Mouse (Mus musculus) midbrain, embryonic 11.5 days (tissue): ENCODE measurements around the gene Qars. TPM values are rescaled to one million over a fixed set of nuclear protein-coding genes. Genes with fewer than 3 reads are reported as not detected.
A peak's percentile ranks its signal among the peaks of the same experiment; 100 is the strongest.

Source experiments
- ATAC-seq: fragments of 200-750 bp; cut with Nextera tagmentation; 2 replicates; pipeline ENCODE4 v1.8.0; 2017; ENCODE audit warnings: moderate TSS enrichment, moderate library complexity; ENCODE audit not compliant: low FRiP score
- DNase-seq: peaks from one replicate; pipeline ENCODE4 v3.0.0; 2015; ENCODE audit warnings: low spot score; ENCODE audit errors: missing footprints
- H3K27ac ChIP-seq: fragments of 300-500 bp; sonication (generic); 2 replicates; pipeline ENCODE4 v1.5.1; 2014; ENCODE audit warnings: low read depth, low read length
- H3K27me3 ChIP-seq: fragments of 300-500 bp; sonication (generic); 2 replicates; pipeline ENCODE4 v1.6.1; 2014; ENCODE audit warnings: mild to moderate bottlenecking, low read length, moderate library complexity, mixed read lengths; ENCODE audit not compliant: control insufficient read depth, insufficient read depth
- H3K36me3 ChIP-seq: fragments of 300-500 bp; sonication (generic); 2 replicates; pipeline ENCODE4 v1.6.1; 2014; ENCODE audit warnings: mild to moderate bottlenecking, low read length, moderate library complexity, mixed read lengths; ENCODE audit not compliant: control insufficient read depth, insufficient read depth
- H3K4me1 ChIP-seq: fragments of 300-500 bp; sonication (generic); 2 replicates; pipeline ENCODE4 v1.6.1; 2014; ENCODE audit warnings: low read length; ENCODE audit not compliant: control insufficient read depth, insufficient read depth
- H3K4me2 ChIP-seq: fragments of 300-500 bp; sonication (generic); 2 replicates; pipeline ENCODE4 v1.6.1; 2014; ENCODE audit warnings: mild to moderate bottlenecking, moderate library complexity
- H3K4me3 ChIP-seq: fragments of 300-500 bp; sonication (generic); 2 replicates; pipeline ENCODE4 v1.5.1; 2014; ENCODE audit warnings: low read depth, low read length
- H3K9ac ChIP-seq: fragments of 300-500 bp; sonication (generic); 2 replicates; pipeline ENCODE4 v1.6.1; 2014; ENCODE audit warnings: low read length
- H3K9me3 ChIP-seq: fragments of 300-500 bp; sonication (generic); 2 replicates; pipeline ENCODE4 v1.6.1; 2016; ENCODE audit warnings: low read length; ENCODE audit not compliant: control insufficient read depth
- WGBS: fragments of 180-500 bp; shearing (Covaris S2); extraction: QIAGEN DNeasy Blood & Tissue Kit; methylation state at CpG from one replicate; pipeline ENCODE4 v1.1.7; 2014; 5-methylcytosine and 5-hydroxymethylcytosine counted together
- polyA plus RNA-seq: library from polyadenylated mRNA; unstranded; fragments of >200 nt; fragmentation: Nextera tagmentation; extraction: Ambion mirVana; gene quantifications from 2 replicates; pipeline ENCODE4 v1.2.1, GENCODE M21; 2014

Gene Qars
- polyA plus RNA-seq, 1 experiment from 2014 or later = 103 TPM

DNA sequence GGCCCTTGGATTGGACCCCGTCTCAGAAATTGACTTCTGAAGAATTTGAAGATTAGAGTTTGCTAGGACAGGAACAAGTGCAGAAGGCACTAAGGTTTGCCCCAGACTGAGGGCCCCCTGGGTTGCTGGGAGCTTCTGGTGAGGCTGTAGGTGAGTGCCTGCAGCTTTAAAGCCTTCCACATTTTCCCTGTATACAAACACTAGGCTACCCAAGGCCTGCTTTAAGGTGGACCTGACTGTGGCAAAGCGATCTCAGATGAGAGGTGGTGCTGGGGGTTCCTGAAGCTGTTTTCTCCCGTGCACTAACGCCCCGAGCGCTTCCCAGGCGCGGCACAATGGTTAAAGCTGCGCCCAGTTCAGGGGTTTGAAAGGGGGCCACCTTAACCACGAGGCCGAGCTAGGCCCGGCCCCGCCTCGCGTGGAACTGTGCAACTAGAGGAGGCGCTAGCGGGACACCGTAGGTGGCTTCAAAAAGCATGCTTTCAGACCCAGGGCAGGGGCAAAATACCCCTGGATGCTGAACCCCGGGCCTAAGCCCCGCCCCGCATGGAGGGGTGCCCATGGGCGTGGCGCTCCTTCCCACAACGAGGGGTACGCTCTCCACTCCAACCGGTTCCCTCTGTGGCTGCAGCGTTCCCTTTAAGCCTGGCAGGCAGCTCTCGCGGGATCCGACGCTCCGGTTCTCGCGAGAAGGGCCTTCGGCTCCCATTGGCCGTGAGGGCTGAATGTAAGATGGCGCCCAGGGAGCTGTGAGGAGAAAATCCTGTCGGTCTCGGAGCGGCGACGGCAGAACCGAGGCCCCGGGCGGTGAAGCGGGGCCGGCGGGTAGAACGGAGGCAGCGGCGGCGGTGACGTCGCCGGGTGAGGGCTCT lies 9.1 kb downstream of the Qars start, which contains the start of gene Qrich1:
Gene Qrich1, plus strand, starts transcription at position 427 of the 872 bp plus-strand sequence.
- Histone ChIP-seq H3K36me3 (peaks cover 15% of the 10 kb centered on the region), H3K4me1 (peaks cover 16% of the 10 kb centered on the region), H3K9me3 (no peaks in the 10 kb centered on the region), H3K4me3 (peak within 1 kb of the TSS; percentile 93), H3K27ac (peak within 1 kb of the TSS; percentile 99), H3K27me3 (no peaks in the 10 kb centered on the region), H3K4me2 (peak within 1 kb of the TSS; percentile 53), H3K9ac (peak within 1 kb of the TSS; percentile 97)
- 1% methylated on average over 55 of the region's 55 CpGs for WGBS
- peak; percentile 99 for DNase-seq
- ATAC-seq = peak; percentile 95

DNA sequence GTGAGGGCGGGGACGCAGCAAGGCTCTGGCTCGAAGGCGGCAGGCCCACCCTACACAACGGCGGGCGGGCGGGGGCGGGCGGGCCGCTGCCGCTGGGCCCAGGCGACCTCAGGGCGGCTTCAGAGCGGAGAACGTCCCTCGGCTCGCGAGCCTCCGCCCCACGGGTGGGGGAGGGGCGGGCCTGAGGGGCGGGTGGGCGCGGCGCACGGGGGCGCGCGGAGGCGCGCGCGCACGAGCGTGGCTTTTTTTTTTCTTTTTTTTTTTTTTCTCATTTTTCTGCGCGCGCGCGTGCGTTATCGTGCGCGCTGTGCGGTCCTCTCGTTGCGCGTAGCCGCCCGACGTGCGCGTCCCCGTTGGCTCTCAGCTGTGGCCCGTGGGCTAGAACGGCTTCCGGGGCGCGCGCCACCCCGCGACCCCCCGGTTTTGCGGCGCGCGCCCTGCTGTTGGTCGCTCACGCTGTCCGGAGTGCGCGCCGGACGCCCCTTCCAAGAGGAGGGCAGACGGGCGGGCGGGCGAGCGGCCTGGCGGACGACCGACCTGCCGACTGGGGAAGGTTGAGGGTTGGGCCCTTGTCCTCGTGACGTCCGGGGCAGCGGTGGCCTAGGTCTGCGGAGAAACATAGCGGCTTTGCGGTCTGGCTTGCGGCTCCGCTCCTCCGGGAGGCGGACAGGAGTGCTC lies 9.9 kb downstream of the Qars start:
- ATAC-seq = peak; percentile 86
- no peaks in the 10 kb centered on the region for H3K27me3 ChIP-seq
- peak overlapping the region; percentile 99 for H3K27ac ChIP-seq
- peak overlapping the region; percentile 97 for H3K9ac ChIP-seq
- peaks cover 16% of the 10 kb centered on the region for H3K4me1 ChIP-seq
- peak overlapping the region; percentile 53 for H3K4me2 ChIP-seq
- WGBS = under 1% methylated on average over 61 of the region's 95 CpGs
- H3K36me3 ChIP-seq = peaks cover 15% of the 10 kb centered on the region
- H3K4me3 ChIP-seq = peak overlapping the region; percentile 93
- no peaks in the 10 kb centered on the region for H3K9me3 ChIP-seq
- peak; percentile 99 for DNase-seq

DNA sequence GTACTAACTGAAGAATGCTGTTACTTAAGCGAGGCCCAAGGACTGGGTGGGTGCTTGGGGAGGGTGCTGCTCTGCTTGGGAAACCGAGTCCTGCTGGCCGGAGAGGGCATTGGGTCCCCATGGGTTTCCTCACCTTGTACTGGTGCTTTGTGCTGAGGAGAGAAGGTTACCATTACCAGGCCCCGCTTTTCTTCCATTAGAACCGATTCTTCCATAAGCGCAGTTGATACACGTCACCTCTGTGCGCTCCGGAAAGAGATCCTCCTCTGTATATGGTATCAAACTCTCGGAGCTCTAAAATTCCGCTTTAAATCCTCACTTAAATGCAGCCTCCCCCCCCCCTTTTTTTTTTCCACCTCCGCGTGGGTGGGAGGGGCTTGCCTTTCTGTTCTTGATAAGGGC lies 10.4 kb downstream of the Qars start:
- H3K4me1 ChIP-seq = peaks cover 16% of the 10 kb centered on the region
- H3K4me2 ChIP-seq = peak overlapping the region; percentile 53
- 0% methylated on average over 13 of the region's 13 CpGs for WGBS
- peaks cover 11% of the 10 kb centered on the region for H3K36me3 ChIP-seq
- H3K27me3 ChIP-seq = no peaks in the 10 kb centered on the region
- H3K27ac ChIP-seq = peak overlapping the region; percentile 99
- ATAC-seq (no peak), DNase-seq (peak; percentile 96)
- H3K4me3 ChIP-seq = peak overlapping the region; percentile 93
- peak overlapping the region; percentile 97 for H3K9ac ChIP-seq
- no peaks in the 10 kb centered on the region for H3K9me3 ChIP-seq

DNA sequence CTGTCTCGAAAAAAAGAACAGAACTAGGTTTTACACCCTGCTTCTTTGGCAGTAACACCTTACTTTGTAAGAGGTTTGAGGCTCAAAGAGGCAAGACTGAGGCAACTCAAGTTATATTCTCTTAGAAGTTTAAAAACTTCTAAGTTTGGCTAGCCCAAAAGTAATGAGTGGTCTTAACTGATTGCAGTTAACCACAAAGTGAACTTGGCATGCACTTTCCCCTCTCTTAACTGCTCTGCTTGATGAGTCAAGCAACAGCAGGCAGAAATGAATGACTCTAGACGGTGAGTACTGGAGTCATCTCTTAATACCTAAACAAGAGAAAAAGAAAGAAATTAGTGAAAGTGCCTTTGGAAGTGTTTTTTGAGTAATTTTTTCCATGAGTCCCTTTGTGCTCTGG lies 14.1 kb downstream of the Qars start:
- H3K4me3 ChIP-seq = no peak overlapping the region
- WGBS = 94% methylated on average over 2 of the region's 2 CpGs
- H3K9ac ChIP-seq = no peak overlapping the region
- no peaks in the 10 kb centered on the region for H3K27me3 ChIP-seq
- no peak overlapping the region for H3K4me2 ChIP-seq
- DNase-seq (peak; percentile 19), ATAC-seq (no peak)
- H3K4me1 ChIP-seq = peaks cover 11% of the 10 kb centered on the region
- no peak overlapping the region for H3K27ac ChIP-seq
- no peaks in the 10 kb centered on the region for H3K9me3 ChIP-seq
- H3K36me3 ChIP-seq = no peaks in the 10 kb centered on the region

DNA sequence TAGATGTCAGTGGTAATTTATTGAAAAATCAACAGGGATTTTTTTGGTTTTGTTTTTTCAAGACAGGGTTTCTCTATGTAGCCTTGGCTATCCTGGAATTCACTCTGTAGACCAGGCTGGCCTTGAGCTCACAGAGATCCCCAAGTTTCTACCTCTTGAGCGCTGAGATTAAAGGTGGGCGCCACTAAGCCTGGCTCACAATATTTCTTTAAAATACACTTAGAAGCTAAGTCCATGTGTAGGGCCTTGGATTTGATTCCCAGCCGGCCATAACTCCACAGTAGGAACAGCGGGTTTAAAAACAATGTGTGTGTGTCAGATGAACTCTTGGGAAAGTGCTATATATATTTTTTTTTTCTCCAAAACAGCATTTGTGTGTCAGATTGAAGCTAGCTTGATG lies 15.8 kb downstream of the Qars start:
- ATAC-seq (no peak), DNase-seq (peak; percentile 59)
- Histone ChIP-seq H3K27me3 (no peaks in the 10 kb centered on the region), H3K9ac (no peak overlapping the region), H3K4me1 (peaks cover 11% of the 10 kb centered on the region), H3K36me3 (peaks cover 2% of the 10 kb centered on the region; the same call in 1 of the 2 replicates), H3K9me3 (no peaks in the 10 kb centered on the region), H3K27ac (no peak overlapping the region), H3K4me3 (no peak overlapping the region), H3K4me2 (no peak overlapping the region)
- WGBS = 96% methylated on average over 4 of the region's 4 CpGs

DNA sequence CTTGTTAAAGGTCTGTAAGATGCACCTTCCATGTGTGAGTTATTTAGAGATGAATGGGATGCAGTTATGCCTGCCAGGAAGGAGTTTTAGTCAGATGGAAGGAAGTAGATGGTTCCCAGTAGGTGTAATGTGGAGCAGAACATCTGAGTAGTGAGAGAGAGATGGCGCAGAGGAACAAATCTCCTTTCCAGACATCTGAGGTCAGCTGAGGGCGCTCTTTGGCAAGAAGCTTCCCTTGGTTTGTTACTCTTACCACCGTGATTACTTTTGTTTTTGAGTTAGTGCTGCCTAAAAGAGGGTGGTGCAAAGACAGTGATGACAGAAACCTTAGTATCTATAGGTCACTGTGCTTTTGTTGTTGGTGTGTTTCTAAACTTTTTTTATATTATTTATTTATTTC lies 17.9 kb downstream of the Qars start:
- 82% methylated on average over 3 of the region's 3 CpGs for WGBS
- Histone ChIP-seq H3K9me3 (no peaks in the 10 kb centered on the region), H3K9ac (no peak overlapping the region), H3K27ac (no peak overlapping the region), H3K27me3 (no peaks in the 10 kb centered on the region), H3K4me1 (no peaks in the 10 kb centered on the region), H3K4me2 (no peak overlapping the region), H3K36me3 (peaks cover 8% of the 10 kb centered on the region; the same call in 1 of the 2 replicates), H3K4me3 (no peak overlapping the region)
- DNase-seq = peak; percentile 69
- no peak for ATAC-seq

DNA sequence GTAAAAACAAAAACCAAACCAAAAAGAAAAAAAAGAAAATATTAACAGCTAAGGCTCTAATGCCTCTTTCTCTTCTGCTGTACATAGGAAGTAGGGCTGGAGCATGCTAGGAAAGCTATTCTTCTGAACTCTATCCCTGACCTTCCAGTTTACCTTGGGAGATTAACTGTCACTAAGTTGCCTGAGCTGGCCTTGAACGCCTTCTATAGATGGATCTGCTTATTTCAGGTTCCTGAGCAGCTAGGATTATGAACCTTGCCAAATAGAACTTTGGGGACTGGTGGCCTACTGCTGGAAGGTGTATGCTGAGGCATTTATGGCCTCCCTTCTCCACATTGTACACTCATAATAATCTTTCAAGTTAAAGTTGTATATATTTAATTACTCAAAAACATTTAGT lies 23.4 kb downstream of the Qars start:
- WGBS = 92% methylated on average over 1 of the region's 1 CpGs
- H3K36me3 ChIP-seq = peaks cover 42% of the 10 kb centered on the region

DNA sequence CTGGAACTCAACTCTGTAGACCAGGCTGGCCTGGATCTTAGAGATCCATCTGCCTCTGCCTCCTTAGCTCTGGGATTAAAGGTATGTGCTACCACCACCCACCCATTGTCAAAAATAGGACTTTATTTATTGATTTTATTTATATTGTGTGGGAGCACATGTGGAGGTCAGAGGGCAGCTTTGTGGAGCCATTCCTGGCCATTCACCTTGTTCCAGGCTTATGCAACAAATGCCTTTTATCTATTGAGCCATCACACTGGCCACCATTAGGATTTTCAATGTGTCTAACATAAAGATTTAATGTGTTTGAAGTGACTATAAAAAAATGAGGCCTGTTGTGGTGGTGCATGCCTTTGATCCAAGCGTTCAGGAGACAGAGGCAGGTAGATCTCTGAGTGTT lies 24.0 kb downstream of the Qars start:
- DNase-seq (peak; percentile 53), ATAC-seq (no peak)
- Histone ChIP-seq H3K9me3 (no peaks in the 10 kb centered on the region), H3K9ac (no peak overlapping the region), H3K4me2 (no peak overlapping the region), H3K36me3 (peaks cover 42% of the 10 kb centered on the region), H3K4me3 (no peak overlapping the region), H3K27ac (no peak overlapping the region), H3K4me1 (no peaks in the 10 kb centered on the region), H3K27me3 (no peaks in the 10 kb centered on the region)
- 95% methylated on average over 1 of the region's 1 CpGs for WGBS

More for the DNA sequence above, 23.4 kb downstream of the Qars start:
- Histone ChIP-seq H3K27ac (no peak overlapping the region), H3K4me1 (no peaks in the 10 kb centered on the region), H3K4me3 (no peak overlapping the region), H3K9me3 (no peaks in the 10 kb centered on the region), H3K27me3 (no peaks in the 10 kb centered on the region), H3K4me2 (no peak overlapping the region), H3K9ac (no peak overlapping the region)
- DNase-seq (peak; percentile 83), ATAC-seq (no peak)

DNA sequence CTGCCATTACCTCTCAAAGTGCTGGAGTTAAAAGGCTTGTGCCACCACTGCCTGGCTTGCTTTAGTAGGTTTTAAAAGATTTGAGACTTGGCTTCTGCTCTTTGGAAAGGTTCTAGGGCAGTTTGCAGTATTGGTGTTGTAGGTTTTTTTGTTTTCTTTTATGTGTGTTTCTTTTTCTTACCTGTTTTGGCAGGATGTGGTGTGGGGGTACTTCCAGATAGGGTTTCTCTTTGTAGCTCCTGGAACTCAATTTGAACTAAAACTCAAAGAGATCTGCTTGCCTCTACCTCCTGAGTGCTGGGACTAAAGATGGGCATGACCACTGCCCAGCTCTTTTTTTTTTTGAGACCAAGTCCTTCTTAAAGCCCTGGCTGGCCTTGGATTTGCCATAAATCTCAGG lies 33.3 kb downstream of the Qars start:
- Histone ChIP-seq H3K9ac (no peak overlapping the region), H3K9me3 (no peaks in the 10 kb centered on the region), H3K27me3 (no peaks in the 10 kb centered on the region), H3K27ac (no peak overlapping the region), H3K4me1 (no peaks in the 10 kb centered on the region), H3K36me3 (peaks cover 36% of the 10 kb centered on the region), H3K4me2 (no peak overlapping the region), H3K4me3 (no peak overlapping the region)
- DNase-seq (no peak), ATAC-seq (no peak)
